Mouse (Mus musculus) kidney, embryonic 15.5 days (tissue): ENCODE data around the gene Gskip. TPM values are rescaled to one million over a fixed set of nuclear protein-coding genes. Genes with fewer than 3 reads are reported as not detected.

Experiments
- ATAC-seq: fragments of 200-750 bp; cut with Nextera tagmentation; replicated peaks from 2 replicates; pipeline ENCODE4 v1.8.0; 2017; ENCODE audit warnings: moderate TSS enrichment; ENCODE audit not compliant: low FRiP score
- H3K27ac ChIP-seq: fragments of 300-500 bp; sonication (generic); 2 replicates; pipeline ENCODE4 v1.5.1; 2015; ENCODE audit warnings: mild to moderate bottlenecking, inconsistent platforms
- H3K27me3 ChIP-seq: fragments of 300-500 bp; sonication (generic); 2 replicates; pipeline ENCODE4 v1.6.1; 2015; ENCODE audit warnings: inconsistent platforms
- H3K36me3 ChIP-seq: fragments of 300-500 bp; sonication (generic); 2 replicates; pipeline ENCODE4 v1.6.1; 2015; ENCODE audit warnings: inconsistent platforms
- H3K4me1 ChIP-seq: fragments of 300-500 bp; sonication (generic); 2 replicates; pipeline ENCODE4 v1.6.1; 2015; ENCODE audit warnings: inconsistent platforms
- H3K4me2 ChIP-seq: fragments of 300-500 bp; sonication (generic); 2 replicates; pipeline ENCODE4 v1.6.1; 2015; ENCODE audit warnings: moderate library complexity, mild to moderate bottlenecking, inconsistent platforms
- H3K4me3 ChIP-seq: fragments of 300-500 bp; sonication (generic); replicated peaks from 2 replicates; pipeline ENCODE4 v1.5.1; 2015; ENCODE audit warnings: mild to moderate bottlenecking, inconsistent platforms
- H3K9ac ChIP-seq: fragments of 300-500 bp; sonication (generic); 2 replicates; pipeline ENCODE4 v1.6.1; 2015; ENCODE audit warnings: mild to moderate bottlenecking, inconsistent platforms
- H3K9me3 ChIP-seq: fragments of 300-500 bp; sonication (generic); replicated peaks from 2 replicates; pipeline ENCODE4 v1.6.1; 2016; ENCODE audit warnings: inconsistent platforms
- WGBS: fragments of 180-500 bp; shearing (Covaris S2); methylation state at CpG from one replicate; pipeline ENCODE4 v1.1.7; 2015; ENCODE audit warnings: mixed read lengths; 5-methylcytosine and 5-hydroxymethylcytosine counted together
- polyA plus RNA-seq: library from polyadenylated mRNA; unstranded; fragments of >200 nt; fragmentation: Nextera tagmentation; extraction: Ambion mirVana; gene quantifications from 2 replicates; pipeline ENCODE4 v1.2.1, GENCODE M21; 2015

The Gskip gene
- polyA plus RNA-seq: 26.8 and 28.4 TPM in 2 replicates

DNA sequence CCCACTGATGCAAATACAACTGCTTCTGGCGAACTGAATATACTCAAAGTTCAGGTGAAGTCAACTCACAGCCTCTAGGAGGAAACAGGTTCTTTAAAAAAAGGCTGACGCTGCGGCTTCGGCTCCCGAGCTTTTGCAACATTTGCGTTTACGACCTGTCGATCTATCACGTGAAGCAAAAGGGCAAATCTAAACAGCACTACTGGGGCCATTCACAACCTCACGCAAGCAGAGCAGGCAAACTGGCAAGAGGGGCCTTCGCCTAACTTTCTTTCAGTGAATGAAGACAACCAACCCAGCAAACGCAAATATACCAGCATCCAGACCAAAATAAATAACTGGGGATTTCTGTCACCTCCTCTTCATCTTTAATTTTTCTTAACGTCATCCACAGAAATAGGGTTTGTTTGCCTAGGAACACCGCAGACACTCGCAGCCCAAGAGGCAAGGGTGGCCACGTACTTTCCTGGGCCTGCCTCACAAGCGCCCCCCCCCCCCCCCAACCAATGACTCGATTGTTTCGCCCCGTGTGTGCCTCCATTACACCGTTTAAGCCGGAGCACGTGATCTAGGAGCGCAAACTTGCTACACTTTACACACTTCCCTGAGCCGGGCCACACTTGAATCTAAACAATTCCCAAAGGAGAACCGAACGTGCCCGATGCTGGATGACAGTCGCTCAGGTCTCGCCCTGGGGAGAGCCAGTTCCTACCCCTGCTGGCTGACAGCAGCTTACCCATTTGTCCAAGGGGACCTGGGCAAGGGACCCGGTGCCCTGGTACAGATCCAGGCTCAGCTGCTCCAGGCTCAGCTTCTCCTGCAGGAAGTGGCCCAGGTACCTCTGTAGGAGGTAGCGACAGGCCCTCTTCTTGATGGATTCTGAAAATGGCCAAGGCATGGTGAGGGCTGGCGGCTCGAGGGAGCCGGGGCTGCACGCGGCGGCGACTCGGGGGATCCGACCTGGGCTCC, at the start of gene Gskip:
Gene Gskip (plus strand): TSS at position 897 of the 969 bp plus-strand sequence.
- Histone ChIP-seq H3K4me3 (peak within 1 kb of the TSS; percentile 97), H3K9ac (peak within 1 kb of the TSS; percentile 89), H3K4me2 (peak within 1 kb of the TSS; percentile 87), H3K36me3 (peaks cover 3% of the 10 kb centered on the region), H3K9me3 (no peaks in the 10 kb centered on the region), H3K4me1 (peaks cover 31% of the 10 kb centered on the region), H3K27me3 (no peaks in the 10 kb centered on the region), H3K27ac (peak within 1 kb of the TSS; percentile 93)
- WGBS: under 1% methylated on average over 41 of the region's 41 CpGs
- peak; percentile 38 for ATAC-seq

DNA sequence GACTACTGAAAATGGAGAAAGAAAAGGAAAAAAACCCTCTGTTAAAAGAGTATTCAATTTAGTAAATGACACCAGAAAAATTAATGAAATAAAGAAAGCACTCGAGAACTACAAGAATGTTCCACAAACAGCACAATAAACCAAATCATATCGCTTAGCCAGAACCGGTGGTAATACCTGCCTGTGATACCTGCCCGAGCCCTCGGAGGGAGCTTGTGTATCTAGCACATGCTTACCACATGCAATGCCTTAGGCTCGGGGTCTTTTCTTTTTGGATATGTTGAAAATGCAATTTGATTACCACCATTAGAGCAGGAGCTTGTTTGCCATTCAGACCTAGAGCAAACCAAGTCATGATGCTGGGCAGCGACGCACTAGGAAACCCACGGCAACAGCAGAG, 48.1 kb upstream of the Gskip start:
- H3K9ac ChIP-seq: no peak overlapping the region
- H3K36me3 ChIP-seq: peaks cover 95% of the 10 kb centered on the region
- no peak overlapping the region for H3K4me3 ChIP-seq
- no peak for ATAC-seq
- WGBS: 94% methylated on average over 9 of the region's 9 CpGs
- no peaks in the 10 kb centered on the region for H3K4me1 ChIP-seq
- H3K27ac ChIP-seq: no peak overlapping the region
- no peak overlapping the region for H3K4me2 ChIP-seq
- H3K9me3 ChIP-seq: no peaks in the 10 kb centered on the region
- H3K27me3 ChIP-seq: no peaks in the 10 kb centered on the region

DNA sequence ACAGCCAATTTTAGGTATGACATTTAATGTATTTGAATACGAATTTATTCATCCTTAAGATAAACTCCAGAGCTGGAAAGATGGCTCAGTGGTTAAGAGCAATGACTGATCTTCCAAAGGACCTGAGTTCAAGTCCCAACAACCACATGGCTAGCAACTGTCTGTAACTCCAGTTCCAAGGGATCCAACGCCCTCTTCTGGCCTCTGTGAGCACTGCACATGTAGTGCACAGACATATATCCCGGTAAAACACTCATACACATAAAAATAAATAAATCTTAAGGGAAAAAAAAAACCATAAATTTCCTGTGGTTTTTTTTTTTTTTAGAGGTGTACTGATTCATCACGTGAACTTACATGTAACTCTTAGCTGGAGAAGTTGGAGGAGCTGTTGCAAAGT, 47.1 kb upstream of the Gskip start:
- 80% methylated on average over 4 of the region's 4 CpGs for WGBS
- Histone ChIP-seq H3K9ac (no peak overlapping the region), H3K9me3 (no peaks in the 10 kb centered on the region), H3K4me1 (no peaks in the 10 kb centered on the region), H3K27me3 (no peaks in the 10 kb centered on the region), H3K4me3 (no peak overlapping the region), H3K27ac (no peak overlapping the region), H3K4me2 (no peak overlapping the region), H3K36me3 (peaks cover 99% of the 10 kb centered on the region)
- no peak for ATAC-seq

DNA sequence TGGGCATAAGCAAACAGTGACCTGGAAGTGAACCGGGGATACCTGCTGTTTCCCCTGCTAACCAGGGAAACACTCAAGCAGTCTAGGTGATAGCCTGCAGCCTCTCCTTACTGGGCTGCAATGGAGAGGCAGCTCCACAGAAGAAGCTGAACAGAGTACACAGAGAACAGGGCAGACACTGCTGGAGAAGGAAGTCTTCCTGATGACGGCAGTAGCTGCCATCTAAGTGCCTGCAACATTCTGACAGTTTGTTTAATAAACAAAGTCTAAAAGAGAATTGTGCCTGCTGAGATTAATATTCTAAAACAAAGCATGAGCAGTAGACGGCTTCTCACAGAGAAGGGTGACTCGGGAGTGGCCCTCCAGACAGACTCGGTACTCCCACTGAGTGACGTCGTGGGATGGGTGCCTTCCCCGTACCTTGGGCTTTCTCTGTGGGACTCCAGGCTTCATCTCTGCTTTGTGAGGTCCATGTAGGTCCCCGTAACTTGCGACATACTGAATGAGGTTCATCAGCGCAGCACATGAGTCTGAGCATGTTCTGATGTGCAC, 41.8 kb upstream of the Gskip start:
- no peaks in the 10 kb centered on the region for H3K9me3 ChIP-seq
- H3K27ac ChIP-seq: no peak overlapping the region
- peaks cover 99% of the 10 kb centered on the region for H3K36me3 ChIP-seq
- H3K9ac ChIP-seq: no peak overlapping the region
- no peaks in the 10 kb centered on the region for H3K4me1 ChIP-seq
- no peak overlapping the region for H3K4me3 ChIP-seq
- no peak overlapping the region for H3K4me2 ChIP-seq
- WGBS: 92% methylated on average over 11 of the region's 11 CpGs
- ATAC-seq: no peak
- no peaks in the 10 kb centered on the region for H3K27me3 ChIP-seq

DNA sequence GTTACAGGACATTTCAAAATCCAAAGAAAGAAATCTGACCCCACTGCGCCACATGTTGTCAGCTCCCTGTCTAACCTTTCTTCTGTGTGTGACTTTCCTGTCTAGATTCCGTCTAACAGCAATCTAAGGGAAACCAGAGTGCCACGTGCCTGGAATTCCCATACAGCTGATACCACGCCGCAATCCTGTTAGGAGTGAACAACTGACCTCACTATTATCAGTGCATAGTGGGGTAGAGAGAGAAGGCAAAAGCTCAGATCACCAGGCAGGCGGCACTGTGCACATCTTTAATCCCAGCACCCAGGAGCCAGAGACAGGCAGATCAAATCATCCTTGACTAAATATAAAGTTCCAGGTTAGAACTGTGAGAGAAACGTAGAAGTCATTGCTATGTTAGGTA, 28.8 kb upstream of the Gskip start:
- H3K4me2 ChIP-seq: no peak overlapping the region
- H3K9me3 ChIP-seq: no peaks in the 10 kb centered on the region
- H3K4me3 ChIP-seq: no peak overlapping the region
- no peak for ATAC-seq
- H3K4me1 ChIP-seq: no peaks in the 10 kb centered on the region
- H3K9ac ChIP-seq: no peak overlapping the region
- H3K36me3 ChIP-seq: peaks cover 98% of the 10 kb centered on the region
- H3K27ac ChIP-seq: no peak overlapping the region
- WGBS: 87% methylated on average over 7 of the region's 7 CpGs
- H3K27me3 ChIP-seq: no peaks in the 10 kb centered on the region

DNA sequence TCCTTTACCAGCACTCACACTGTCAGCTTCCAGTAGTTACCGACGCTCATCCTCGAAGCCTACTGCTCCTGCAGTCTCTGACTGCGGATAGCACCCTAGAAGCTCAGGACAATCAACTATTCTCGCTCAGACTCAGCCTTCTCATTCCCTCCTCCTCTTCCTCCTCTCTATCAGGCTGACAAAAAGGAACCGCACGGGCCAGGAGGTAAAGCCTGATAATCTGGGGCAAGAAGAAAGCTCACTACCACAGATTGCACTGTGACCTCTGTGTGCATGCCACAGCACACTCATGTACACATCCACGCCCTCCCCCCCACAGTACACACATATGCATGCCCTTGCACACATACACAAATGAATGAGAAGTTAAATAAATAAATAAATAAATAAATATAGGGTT, 8.4 kb upstream of the Gskip start:
- Histone ChIP-seq H3K27ac (no peak overlapping the region), H3K9ac (no peak overlapping the region), H3K4me1 (no peaks in the 10 kb centered on the region), H3K4me3 (no peak overlapping the region), H3K36me3 (peaks cover 43% of the 10 kb centered on the region), H3K4me2 (no peak overlapping the region), H3K9me3 (no peaks in the 10 kb centered on the region), H3K27me3 (no peaks in the 10 kb centered on the region)
- ATAC-seq: no peak
- 94% methylated on average over 8 of the region's 8 CpGs for WGBS

DNA sequence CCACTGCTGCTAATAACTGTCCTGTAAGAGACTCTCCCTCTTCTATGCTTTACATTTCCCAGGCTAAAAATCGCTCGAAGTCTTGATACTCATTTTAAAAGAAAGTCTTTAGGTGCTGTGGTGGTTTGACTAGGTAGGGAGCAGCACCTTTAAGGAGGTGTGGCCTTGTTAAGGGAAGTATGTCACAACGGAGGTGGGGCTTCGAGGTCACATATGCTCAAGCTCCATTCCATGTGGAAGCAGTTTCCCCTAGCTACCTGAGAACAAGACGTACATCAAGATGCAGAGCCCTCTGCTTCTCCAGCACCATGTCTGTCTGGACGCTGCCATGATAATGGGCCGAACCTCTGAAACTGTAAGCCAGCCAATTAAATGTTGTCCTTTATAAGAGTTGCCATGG, 6.4 kb upstream of the Gskip start:
- Histone ChIP-seq H3K4me1 (peaks cover 11% of the 10 kb centered on the region), H3K9me3 (no peaks in the 10 kb centered on the region), H3K27me3 (no peaks in the 10 kb centered on the region), H3K36me3 (peaks cover 30% of the 10 kb centered on the region), H3K4me3 (no peak overlapping the region), H3K27ac (no peak overlapping the region), H3K9ac (no peak overlapping the region), H3K4me2 (no peak overlapping the region)
- no peak for ATAC-seq
- 89% methylated on average over 7 of the region's 7 CpGs for WGBS

DNA sequence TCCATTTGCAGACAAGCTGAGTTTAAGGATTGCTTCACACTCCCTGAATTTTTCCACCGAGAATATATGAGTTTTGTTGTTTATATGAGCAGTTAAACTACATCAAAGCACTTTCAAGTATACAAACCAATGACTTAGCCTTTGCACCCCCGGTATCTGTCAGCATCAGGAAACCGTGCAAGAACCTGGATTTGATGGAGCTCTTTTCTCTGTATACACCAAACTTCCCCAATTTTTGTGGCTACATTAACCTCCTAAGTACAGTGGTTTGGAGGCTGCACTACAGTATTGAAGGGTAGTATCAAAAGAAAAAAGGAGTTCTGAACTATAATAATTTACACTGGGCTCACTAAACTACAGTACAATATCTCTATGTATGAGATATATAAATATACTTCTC, 5.9 kb upstream of the Gskip start:
- peaks cover 16% of the 10 kb centered on the region for H3K4me1 ChIP-seq
- ATAC-seq: no peak
- peaks cover 25% of the 10 kb centered on the region for H3K36me3 ChIP-seq
- H3K4me3 ChIP-seq: no peak overlapping the region
- H3K4me2 ChIP-seq: no peak overlapping the region
- WGBS: 88% methylated on average over 3 of the region's 3 CpGs
- no peaks in the 10 kb centered on the region for H3K9me3 ChIP-seq
- no peak overlapping the region for H3K9ac ChIP-seq
- H3K27ac ChIP-seq: no peak overlapping the region
- H3K27me3 ChIP-seq: no peaks in the 10 kb centered on the region

DNA sequence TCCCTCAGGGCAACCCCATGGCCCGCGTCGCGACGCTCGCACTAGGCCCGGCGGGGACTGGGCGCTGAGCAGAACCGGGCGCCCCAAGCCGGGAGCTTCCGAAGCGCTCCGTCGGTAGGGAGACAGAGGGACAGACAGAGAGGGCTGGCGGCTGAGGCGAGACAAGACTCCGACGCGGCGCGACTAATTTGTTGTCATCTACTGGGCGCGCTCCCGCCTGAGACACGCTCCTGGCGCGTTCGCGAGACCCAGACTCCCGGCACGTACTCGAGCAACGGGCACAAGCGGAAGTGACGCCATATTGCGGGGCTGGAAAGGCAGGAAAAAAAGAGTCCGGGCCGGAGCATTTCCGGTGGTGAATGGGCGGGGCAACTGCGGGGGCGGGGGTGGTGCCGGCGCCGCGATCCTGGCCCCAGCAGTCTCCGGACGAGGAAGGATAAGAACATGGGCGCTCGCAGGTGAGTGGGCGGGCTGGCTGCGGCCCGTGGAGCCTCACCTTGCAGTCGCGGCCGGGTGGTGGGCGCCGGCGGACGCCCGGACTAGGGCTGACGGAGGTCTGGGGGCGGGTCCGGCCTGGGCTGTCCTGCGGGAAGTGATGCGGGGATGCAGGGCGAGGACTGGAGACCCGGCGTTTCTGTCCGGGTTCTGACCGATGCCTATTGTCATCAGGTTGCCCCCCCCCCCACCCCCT, 517 bp downstream of the Gskip start, which contains the start of gene Atg2b:
Gene Atg2b (minus strand): TSS at position 211 of the 691 bp plus-strand sequence.
- peaks cover 31% of the 10 kb centered on the region for H3K4me1 ChIP-seq
- H3K4me3 ChIP-seq: peak within 1 kb of the TSS; percentile 97
- no peaks in the 10 kb centered on the region for H3K27me3 ChIP-seq
- peaks cover 12% of the 10 kb centered on the region for H3K36me3 ChIP-seq
- H3K4me2 ChIP-seq: peak within 1 kb of the TSS; percentile 87
- peak; percentile 93 for ATAC-seq
- no peaks in the 10 kb centered on the region for H3K9me3 ChIP-seq
- H3K27ac ChIP-seq: peak within 1 kb of the TSS; percentile 93
- whole genome bisulfite sequencing: 1% methylated on average over 60 of the region's 73 CpGs
- peak within 1 kb of the TSS; percentile 89 for H3K9ac ChIP-seq

DNA sequence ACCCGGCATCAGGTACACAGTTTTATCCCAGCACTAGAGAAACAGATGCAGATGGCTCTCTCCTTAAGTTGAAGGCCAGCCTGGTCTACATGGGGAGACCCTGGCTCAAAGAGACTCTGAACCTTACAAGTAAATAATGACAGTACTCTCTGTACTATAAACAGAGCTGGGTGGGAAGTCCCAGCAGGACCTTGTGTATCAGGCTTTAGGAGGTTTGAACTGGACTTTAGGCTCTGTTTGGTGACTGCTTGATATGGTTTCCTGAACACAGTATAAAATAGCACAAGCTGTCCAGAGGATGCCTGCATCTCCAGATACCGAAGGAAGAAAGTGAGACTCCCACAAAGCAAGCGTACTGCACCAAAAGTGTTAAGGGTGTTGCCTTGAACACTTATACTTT, 2.2 kb downstream of the Gskip start:
- peaks cover 31% of the 10 kb centered on the region for H3K4me1 ChIP-seq
- WGBS: 90% methylated on average over 3 of the region's 3 CpGs
- 0 out of 2 replicates have a peak overlapping the region, but pooled peaks have one; percentile 87 for H3K4me2 ChIP-seq
- no peak for ATAC-seq
- H3K27me3 ChIP-seq: no peaks in the 10 kb centered on the region
- no peak overlapping the region for H3K4me3 ChIP-seq
- no peak overlapping the region for H3K9ac ChIP-seq
- peaks cover 26% of the 10 kb centered on the region for H3K36me3 ChIP-seq
- no peaks in the 10 kb centered on the region for H3K9me3 ChIP-seq
- no peak overlapping the region for H3K27ac ChIP-seq

DNA sequence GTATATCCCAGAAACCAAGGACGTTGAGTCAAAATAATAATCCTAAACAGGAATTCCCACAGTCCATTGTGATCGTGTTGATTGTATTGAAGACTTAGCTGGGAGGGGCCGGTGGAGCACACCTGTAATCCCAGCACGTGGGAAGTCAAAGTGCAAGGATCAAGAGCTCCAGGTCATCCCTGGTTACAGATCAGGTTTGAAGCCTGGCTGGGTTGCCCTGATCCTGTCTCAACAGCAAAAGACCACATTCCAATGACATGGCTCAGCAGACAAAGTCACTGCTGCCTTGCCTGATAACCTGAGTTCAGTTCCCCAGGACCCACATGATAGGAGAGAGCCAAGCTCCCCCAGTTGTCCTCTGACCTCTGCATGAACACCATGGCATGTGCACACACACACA, 2.8 kb downstream of the Gskip start:
- H3K27me3 ChIP-seq: no peaks in the 10 kb centered on the region
- peaks cover 32% of the 10 kb centered on the region for H3K36me3 ChIP-seq
- no peak overlapping the region for H3K4me2 ChIP-seq
- H3K4me3 ChIP-seq: no peak overlapping the region
- WGBS: 89% methylated on average over 4 of the region's 4 CpGs
- H3K9ac ChIP-seq: no peak overlapping the region
- no peak for ATAC-seq
- peaks cover 26% of the 10 kb centered on the region for H3K4me1 ChIP-seq
- no peak overlapping the region for H3K27ac ChIP-seq
- H3K9me3 ChIP-seq: no peaks in the 10 kb centered on the region

DNA sequence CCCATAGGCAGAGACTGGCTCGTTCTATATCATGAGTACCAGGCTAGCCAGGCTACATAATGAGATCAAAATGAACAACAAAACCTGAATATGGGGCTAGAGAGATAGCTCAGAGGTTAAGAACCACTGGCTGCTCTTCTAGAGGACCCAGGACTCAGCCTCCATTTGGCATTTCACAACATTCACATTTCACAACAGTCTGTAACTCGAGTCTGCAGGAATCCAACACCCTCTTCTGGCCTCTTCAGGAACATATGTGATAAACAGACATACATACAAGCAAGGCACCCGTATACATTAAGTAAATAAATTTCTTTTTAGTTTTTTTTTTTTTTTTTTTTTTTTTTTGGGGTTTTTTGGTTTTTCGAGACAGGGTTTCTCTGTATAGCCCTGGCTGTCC, 3.9 kb downstream of the Gskip start:
- Histone ChIP-seq H3K9me3 (no peaks in the 10 kb centered on the region), H3K27me3 (no peaks in the 10 kb centered on the region), H3K4me1 (peaks cover 17% of the 10 kb centered on the region), H3K4me3 (no peak overlapping the region), H3K36me3 (peaks cover 42% of the 10 kb centered on the region), H3K9ac (no peak overlapping the region), H3K4me2 (no peak overlapping the region), H3K27ac (no peak overlapping the region)
- ATAC-seq: no peak
- WGBS: 83% methylated on average over 3 of the region's 4 CpGs
